Mouse (Mus musculus) liver, embryonic 11.5 days (tissue): ENCODE data around the gene Cst3. TPM values are rescaled to one million over a fixed set of nuclear protein-coding genes. Genes with fewer than 3 reads are reported as not detected.

Experiments used
- ATAC-seq: fragments of 200-750 bp; cut with Nextera tagmentation; replicated peaks from 2 replicates; pipeline ENCODE4 v1.8.0; 2017; ENCODE audit warnings: moderate number of reproducible peaks, mild to moderate bottlenecking, moderate TSS enrichment, moderate library complexity; ENCODE audit not compliant: low FRiP score
- DNase-seq: peaks from one replicate; pipeline ENCODE4 v3.0.0-alpha.2; 2017; ENCODE audit warnings: low spot score
- H3K27ac ChIP-seq: fragments of 300-500 bp; sonication (generic); 2 replicates; pipeline ENCODE4 v1.5.1; 2014; ENCODE audit warnings: mild to moderate bottlenecking, low read depth, low read length, control low read depth
- H3K27me3 ChIP-seq: fragments of 300-500 bp; sonication (generic); replicated peaks from 2 replicates; pipeline ENCODE4 v1.6.1; 2014; ENCODE audit warnings: low read length, mixed read lengths; ENCODE audit not compliant: control insufficient read depth, insufficient read depth
- H3K36me3 ChIP-seq: fragments of 300-500 bp; sonication (generic); 2 replicates; pipeline ENCODE4 v1.6.1; 2014; ENCODE audit warnings: mild to moderate bottlenecking, low read length, moderate library complexity, mixed read lengths; ENCODE audit not compliant: control insufficient read depth, insufficient read depth
- H3K4me1 ChIP-seq: fragments of 300-500 bp; sonication (generic); replicated peaks from 2 replicates; pipeline ENCODE4 v1.6.1; 2014; ENCODE audit warnings: low read length, mixed read lengths; ENCODE audit not compliant: control insufficient read depth, insufficient read depth
- H3K4me2 ChIP-seq: fragments of 300-500 bp; sonication (generic); 2 replicates; pipeline ENCODE4 v1.6.1; 2014; ENCODE audit warnings: mild to moderate bottlenecking, control low read depth, moderate library complexity
- H3K4me3 ChIP-seq: fragments of 300-500 bp; sonication (generic); 2 replicates; pipeline ENCODE4 v1.5.1; 2014; ENCODE audit warnings: low read depth, low read length, control low read depth
- H3K9ac ChIP-seq: fragments of 300-500 bp; sonication (generic); 2 replicates; pipeline ENCODE4 v1.6.1; 2014; ENCODE audit warnings: low read depth, low read length, control low read depth
- H3K9me3 ChIP-seq: fragments of 300-500 bp; sonication (generic); 2 replicates; pipeline ENCODE4 v1.6.1; 2016; ENCODE audit warnings: low read length, inconsistent platforms, mixed read lengths; ENCODE audit not compliant: control insufficient read depth
- WGBS: fragments of 180-500 bp; shearing (Covaris S2); extraction: QIAGEN DNeasy Blood & Tissue Kit; methylation state at CpG from one replicate; pipeline ENCODE4 v1.1.7; 2014; 5-methylcytosine and 5-hydroxymethylcytosine counted together
- polyA plus RNA-seq: library from polyadenylated mRNA; unstranded; fragments of >200 nt; fragmentation: Nextera tagmentation; extraction: Ambion mirVana; gene quantifications from 2 replicates; pipeline ENCODE4 v1.2.1, GENCODE M21; 2014

Cst3 gene
- polyA plus RNA-seq, 1 experiment from 2014 or later = 224 TPM

- DNase-seq (no peak), ATAC-seq (no peak)
- Histone ChIP-seq H3K36me3 (0 out of 2 replicates have a peak, but pooled peaks cover 2% of the 10 kb centered on the region), H3K9ac (no peak overlapping the region), H3K27me3 (no peaks in the 10 kb centered on the region), H3K4me2 (no peak overlapping the region), H3K4me3 (no peak overlapping the region), H3K4me1 (peaks cover 9% of the 10 kb centered on the region), H3K27ac (no peak overlapping the region), H3K9me3 (no peaks in the 10 kb centered on the region)
- 58% methylated on average over 1 of the region's 1 CpGs for WGBS
Observed at GRCm38 (mm10) chr2:148868959-148869358, 6.5 kb downstream of the Cst3 start.

DNA sequence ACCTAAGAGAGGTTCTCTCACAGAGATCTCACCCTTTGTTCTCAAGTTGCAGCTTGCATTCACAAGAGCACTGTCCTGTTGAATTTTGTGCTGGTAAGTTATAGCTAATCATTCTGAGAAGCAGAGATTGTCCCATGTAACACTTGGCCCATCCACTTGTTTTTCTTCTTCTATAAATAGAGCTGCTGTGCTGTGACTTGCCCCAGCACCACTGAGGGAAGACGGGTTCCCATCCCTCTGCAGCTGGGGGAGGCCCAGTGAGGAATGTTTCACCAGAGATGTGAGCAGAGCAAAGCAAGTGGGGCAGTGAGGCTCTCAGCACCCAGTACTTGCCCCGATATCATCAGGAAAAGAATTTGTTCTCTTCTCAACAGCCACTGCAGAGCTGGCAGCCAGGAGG is 10.5 kb downstream of the Cst3 start, which contains the start of gene 9230104L09Rik:
Gene 9230104L09Rik, minus strand, starts transcription at position 73 of the 400 bp plus-strand sequence.
- no peak for ATAC-seq
- no peak within 1 kb of the TSS for H3K9ac ChIP-seq
- DNase-seq = no peak
- WGBS = 60% methylated on average over 2 of the region's 2 CpGs
- H3K4me3 ChIP-seq = no peak within 1 kb of the TSS
- no peaks in the 10 kb centered on the region for H3K27me3 ChIP-seq
- no peaks in the 10 kb centered on the region for H3K4me1 ChIP-seq
- no peaks in the 10 kb centered on the region for H3K9me3 ChIP-seq
- no peak within 1 kb of the TSS for H3K27ac ChIP-seq
- H3K4me2 ChIP-seq = no peak within 1 kb of the TSS
- H3K36me3 ChIP-seq = no peaks in the 10 kb centered on the region

DNA sequence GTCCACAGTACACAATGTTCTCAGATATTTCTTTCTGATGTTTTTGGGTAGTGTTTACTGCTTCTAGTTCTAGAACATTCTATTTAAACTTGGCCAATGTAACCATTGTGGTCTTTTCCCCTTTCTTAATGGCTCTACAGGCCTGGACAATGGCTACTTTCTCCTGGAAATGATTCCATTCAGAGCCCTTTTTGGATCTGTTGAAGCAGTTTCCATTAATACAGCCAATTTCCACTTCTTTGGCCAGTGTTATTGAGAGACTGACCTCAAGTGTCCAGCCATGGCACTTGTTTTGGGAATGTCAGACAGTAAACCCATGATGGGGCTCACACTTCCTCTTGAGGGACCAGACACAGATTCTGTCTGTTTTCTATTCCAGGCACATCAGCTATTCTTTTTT is 13.8 kb downstream of the Cst3 start:
- Histone ChIP-seq H3K27ac (no peak overlapping the region), H3K4me3 (no peak overlapping the region), H3K9me3 (no peaks in the 10 kb centered on the region), H3K4me2 (no peak overlapping the region), H3K27me3 (no peaks in the 10 kb centered on the region), H3K36me3 (no peaks in the 10 kb centered on the region), H3K4me1 (no peaks in the 10 kb centered on the region), H3K9ac (no peak overlapping the region)
- no peak for ATAC-seq
- no peak for DNase-seq

GRCm38 (mm10) chr2:148860993-148861392 is 14.5 kb downstream of the Cst3 start:
- 84% methylated on average over 4 of the region's 4 CpGs for WGBS
- no peak overlapping the region for H3K27ac ChIP-seq

GRCm38 (mm10) chr2:148857506-148857905 is 18.0 kb downstream of the Cst3 start:
- Histone ChIP-seq H3K27me3 (no peaks in the 10 kb centered on the region), H3K4me3 (no peak overlapping the region), H3K9me3 (no peaks in the 10 kb centered on the region), H3K4me2 (no peak overlapping the region), H3K36me3 (no peaks in the 10 kb centered on the region), H3K9ac (no peak overlapping the region), H3K4me1 (no peaks in the 10 kb centered on the region), H3K27ac (no peak overlapping the region)
- DNase-seq = no peak
- WGBS = 69% methylated on average over 4 of the region's 4 CpGs
- no peak for ATAC-seq

More at GRCm38 (mm10) chr2:148860993-148861392, 14.5 kb downstream of the Cst3 start:
- ATAC-seq = no peak
- no peak overlapping the region for H3K4me3 ChIP-seq
- no peaks in the 10 kb centered on the region for H3K27me3 ChIP-seq
- no peaks in the 10 kb centered on the region for H3K36me3 ChIP-seq
- no peak overlapping the region for H3K4me2 ChIP-seq
- no peak for DNase-seq
- no peaks in the 10 kb centered on the region for H3K9me3 ChIP-seq
- H3K4me1 ChIP-seq = no peaks in the 10 kb centered on the region
- no peak overlapping the region for H3K9ac ChIP-seq

- Histone ChIP-seq H3K4me2 (peak overlapping the region; percentile 27), H3K27ac (peak overlapping the region; percentile 19; the same call in 1 of the 2 replicates)
- 37% methylated on average over 8 of the region's 8 CpGs for WGBS
Observed at GRCm38 (mm10) chr2:148856630-148857400, 18.7 kb downstream of the Cst3 start.

DNA sequence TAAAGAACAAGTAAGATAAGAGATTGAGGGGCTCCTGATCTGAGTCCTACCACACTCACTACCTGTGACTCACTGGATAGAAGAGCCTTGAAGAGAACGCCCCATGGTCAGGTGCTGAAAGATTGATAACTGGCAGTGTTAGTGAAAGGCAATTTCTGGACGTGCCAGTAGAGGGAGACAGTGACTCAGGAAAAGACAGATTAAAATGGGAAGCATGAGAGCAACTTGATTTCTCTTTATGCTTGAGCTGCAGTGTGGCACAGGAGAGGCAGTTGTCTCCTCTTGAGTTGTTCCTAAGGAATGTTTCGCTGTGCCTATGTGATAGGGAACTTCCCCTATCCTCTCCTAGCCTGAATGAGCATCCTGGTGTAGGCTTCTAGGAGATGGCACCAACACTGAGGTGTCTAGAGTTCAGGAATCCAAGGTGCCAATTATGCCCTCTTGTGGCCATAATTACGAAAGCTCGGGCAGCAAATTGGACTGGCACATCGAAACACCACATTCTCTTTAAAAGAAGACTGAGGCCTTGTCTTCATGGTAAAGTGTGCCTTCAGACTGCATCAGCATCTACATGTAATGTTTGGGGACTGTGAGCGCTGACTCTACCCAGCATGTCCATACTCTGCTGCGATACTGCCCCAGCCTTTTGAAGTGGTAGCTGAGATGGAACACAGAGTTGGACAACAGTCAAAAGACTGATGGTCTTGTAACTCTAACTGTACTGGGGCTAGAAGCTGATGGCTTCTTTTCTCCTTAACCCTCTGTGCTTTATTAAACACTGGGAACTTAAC is 24.2 kb downstream of the Cst3 start:
- no peak overlapping the region for H3K27ac ChIP-seq
- H3K36me3 ChIP-seq = no peaks in the 10 kb centered on the region
- WGBS = 43% methylated on average over 8 of the region's 8 CpGs
- no peaks in the 10 kb centered on the region for H3K9me3 ChIP-seq
- H3K4me1 ChIP-seq = no peaks in the 10 kb centered on the region
- ATAC-seq = peak; percentile 79
- peak; percentile 50 for DNase-seq
- no peak overlapping the region for H3K4me2 ChIP-seq
- no peak overlapping the region for H3K4me3 ChIP-seq
- no peak overlapping the region for H3K9ac ChIP-seq
- no peaks in the 10 kb centered on the region for H3K27me3 ChIP-seq

More at GRCm38 (mm10) chr2:148856630-148857400, 18.7 kb downstream of the Cst3 start:
- H3K9me3 ChIP-seq = no peaks in the 10 kb centered on the region
- no peaks in the 10 kb centered on the region for H3K4me1 ChIP-seq
- H3K4me3 ChIP-seq = no peak overlapping the region
- no peaks in the 10 kb centered on the region for H3K27me3 ChIP-seq
- no peaks in the 10 kb centered on the region for H3K36me3 ChIP-seq
- ATAC-seq (peak; percentile 56; the same call in 1 of the 2 replicates), DNase-seq (no peak)
- no peak overlapping the region for H3K9ac ChIP-seq

GRCm38 (mm10) chr2:148839224-148839623 is 36.3 kb downstream of the Cst3 start:
- DNase-seq = no peak
- Histone ChIP-seq H3K4me1 (no peaks in the 10 kb centered on the region), H3K36me3 (no peaks in the 10 kb centered on the region), H3K27ac (no peak overlapping the region), H3K9me3 (no peaks in the 10 kb centered on the region), H3K9ac (no peak overlapping the region), H3K4me2 (no peak overlapping the region), H3K27me3 (no peaks in the 10 kb centered on the region), H3K4me3 (no peak overlapping the region)
- WGBS = 66% methylated on average over 2 of the region's 2 CpGs
- ATAC-seq = no peak
